Mouse (Mus musculus) forebrain, postnatal 0 days (tissue): Measurements from ENCODE around the gene Rarres2. TPM values are rescaled to one million over a fixed set of nuclear protein-coding genes. Genes with fewer than 3 reads are reported as not detected.
A peak's percentile ranks its signal among the peaks of the same experiment; 100 is the strongest.

Experiments used
- ATAC-seq: fragments of 200-750 bp; cut with Nextera tagmentation; 2 replicates; pipeline ENCODE4 v1.8.0; 2017; ENCODE audit warnings: mild to moderate bottlenecking, moderate library complexity
- DNase-seq: peaks from one replicate; pipeline ENCODE4 v3.0.0-alpha.2; 2015
- H3K27ac ChIP-seq: fragments of 300-500 bp; sonication (generic); 2 replicates; pipeline ENCODE4 v1.5.1; 2014; ENCODE audit warnings: low read depth, mild to moderate bottlenecking, antibody characterized with exemption, low read length, moderate library complexity, mixed read lengths
- H3K27me3 ChIP-seq: fragments of 300-500 bp; sonication (generic); 2 replicates; pipeline ENCODE4 v1.6.1; 2014; ENCODE audit warnings: mild to moderate bottlenecking, low read length, mixed read lengths; ENCODE audit not compliant: insufficient read depth
- H3K36me3 ChIP-seq: fragments of 300-500 bp; sonication (generic); 2 replicates; pipeline ENCODE4 v1.6.1; 2014; ENCODE audit warnings: mild to moderate bottlenecking, moderate library complexity; ENCODE audit not compliant: insufficient read depth
- H3K4me1 ChIP-seq: fragments of 300-500 bp; sonication (generic); 2 replicates; pipeline ENCODE4 v1.6.1; 2014; ENCODE audit warnings: antibody characterized with exemption; ENCODE audit not compliant: insufficient read depth
- H3K4me2 ChIP-seq: fragments of 300-500 bp; sonication (generic); 2 replicates; pipeline ENCODE4 v1.6.1; 2014; ENCODE audit warnings: low read depth, mild to moderate bottlenecking, moderate library complexity
- H3K4me3 ChIP-seq: fragments of 300-500 bp; sonication (generic); 2 replicates; pipeline ENCODE4 v1.5.1; 2014; ENCODE audit warnings: low read depth, low read length, mixed read lengths
- H3K9ac ChIP-seq: fragments of 300-500 bp; sonication (generic); 2 replicates; pipeline ENCODE4 v1.6.1; 2014; ENCODE audit warnings: mild to moderate bottlenecking
- H3K9me3 ChIP-seq: fragments of 300-500 bp; sonication (generic); 2 replicates; pipeline ENCODE4 v1.6.1; 2016; ENCODE audit warnings: low read length
- CTCF ChIP-seq: sonication (generic); IDR thresholded peaks from 2 replicates; pipeline ENCODE4 v1.5.1; 2016; ENCODE audit warnings: antibody characterized with exemption, control low read depth, low read depth
- WGBS: fragments of 180-500 bp; shearing (Covaris S2); extraction: QIAGEN DNeasy Blood & Tissue Kit; methylation state at CpG from one replicate; pipeline ENCODE4 v1.1.7; 2014; 5-methylcytosine and 5-hydroxymethylcytosine counted together
- polyA plus RNA-seq: library from polyadenylated mRNA; unstranded; fragments of >200 nt; fragmentation: Nextera tagmentation; extraction: Ambion mirVana; gene quantifications from 2 replicates; pipeline ENCODE4 v1.2.1, GENCODE M21; 2015
- total RNA-seq: library from RNA; depleted of rRNA; stranded (reverse); fragments of >200 nt; gene quantifications from 2 replicates; pipeline ENCODE4 v1.2.3, GENCODE M21; 2014

Rarres2 gene
- total and polyA plus RNA-seq, 2 experiments from 2014 or later: 9.1 to 13.1 TPM

DNA sequence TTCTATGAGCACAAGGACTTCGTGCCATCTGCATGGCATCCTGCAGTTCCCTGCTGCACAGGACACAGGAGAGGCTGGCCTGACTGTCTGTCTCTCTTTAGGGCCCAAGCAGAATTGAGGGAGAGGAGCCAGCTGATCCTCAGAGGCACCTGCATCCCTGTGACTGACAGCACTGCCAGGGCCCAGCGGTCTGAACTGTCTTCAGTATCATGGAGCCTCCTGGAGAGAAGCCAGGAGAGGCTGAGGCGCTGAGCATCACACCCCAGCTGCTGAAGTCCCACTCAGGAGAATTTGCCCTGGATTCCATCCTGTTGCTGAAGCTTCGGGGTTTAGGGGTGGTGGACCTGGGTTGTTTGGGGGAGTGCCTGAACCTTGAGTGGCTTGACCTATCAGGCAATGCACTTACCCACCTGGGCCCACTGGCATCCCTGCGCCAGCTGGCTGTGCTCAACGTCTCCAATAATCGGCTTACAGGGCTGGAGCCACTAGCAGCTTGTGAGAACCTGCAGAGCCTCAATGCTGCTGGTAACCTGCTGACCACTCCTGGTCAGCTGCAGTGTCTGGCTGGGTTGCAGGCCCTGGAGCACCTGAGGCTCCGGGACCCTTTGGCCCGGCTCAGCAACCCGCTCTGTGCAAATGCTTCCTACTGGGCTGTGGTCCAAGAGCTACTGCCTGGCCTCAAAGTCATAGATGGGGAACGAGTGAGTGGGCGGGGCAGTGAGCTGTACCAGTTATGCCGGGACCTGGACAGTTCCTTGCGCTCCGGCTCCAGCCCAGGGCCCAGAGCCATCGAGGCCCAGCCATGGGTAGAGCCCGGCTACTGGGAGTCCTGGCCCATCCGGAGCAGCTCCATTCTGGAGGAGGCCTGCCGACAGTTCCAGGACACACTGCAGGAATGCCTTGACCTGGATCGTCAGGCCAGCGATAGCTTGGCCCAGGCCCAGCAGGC, 4.3 kb downstream of the Rarres2 start:
- TF ChIP-seq CTCF: no peak
- H3K27me3 ChIP-seq: no peaks in the 10 kb centered on the region
- H3K9ac ChIP-seq: no peak overlapping the region
- peaks cover 15% of the 10 kb centered on the region; the same call in 1 of the 2 replicates for H3K36me3 ChIP-seq
- no peaks in the 10 kb centered on the region for H3K4me1 ChIP-seq
- no peaks in the 10 kb centered on the region for H3K9me3 ChIP-seq
- WGBS: 72% methylated on average over 21 of the region's 21 CpGs
- ATAC-seq: peak; percentile 18; the same call in 1 of the 2 replicates
- H3K27ac ChIP-seq: no peak overlapping the region
- H3K4me2 ChIP-seq: no peak overlapping the region
- H3K4me3 ChIP-seq: no peak overlapping the region
- no peak for DNase-seq

DNA sequence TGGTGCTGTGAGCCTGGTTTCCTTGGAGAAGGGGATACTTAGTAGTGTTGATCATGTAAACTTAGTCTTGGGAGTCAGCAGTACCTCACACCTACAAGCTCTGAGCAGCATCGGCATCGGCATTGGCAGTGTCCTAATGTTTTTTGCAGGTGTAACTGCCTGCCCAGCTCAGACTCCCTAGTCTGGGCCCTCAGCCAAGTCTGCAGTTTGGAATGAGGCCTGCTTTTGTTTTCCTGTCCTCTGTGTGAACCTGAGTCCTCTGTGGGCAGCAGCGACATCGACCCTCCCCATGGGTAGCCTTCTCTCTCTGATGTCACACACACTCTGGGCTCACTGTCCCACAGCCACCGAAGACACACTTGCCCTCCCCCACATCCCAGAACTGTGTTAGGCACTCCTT, 6.3 kb downstream of the Rarres2 start:
- H3K27me3 ChIP-seq: no peaks in the 10 kb centered on the region
- H3K27ac ChIP-seq: no peak overlapping the region
- ATAC-seq (no peak), DNase-seq (no peak)
- H3K4me1 ChIP-seq: no peaks in the 10 kb centered on the region
- TF ChIP-seq CTCF: no peak
- peaks cover 19% of the 10 kb centered on the region; the same call in 1 of the 2 replicates for H3K36me3 ChIP-seq
- H3K4me2 ChIP-seq: no peak overlapping the region
- H3K9ac ChIP-seq: no peak overlapping the region
- H3K4me3 ChIP-seq: no peak overlapping the region
- WGBS: 19% methylated on average over 5 of the region's 5 CpGs
- no peaks in the 10 kb centered on the region for H3K9me3 ChIP-seq

- WGBS: 92% methylated on average over 4 of the region's 4 CpGs
- Histone ChIP-seq H3K9me3 (no peaks in the 10 kb centered on the region), H3K36me3 (peaks cover 19% of the 10 kb centered on the region; the same call in 1 of the 2 replicates), H3K27ac (no peak overlapping the region), H3K9ac (no peak overlapping the region), H3K27me3 (no peaks in the 10 kb centered on the region), H3K4me1 (no peaks in the 10 kb centered on the region), H3K4me3 (no peak overlapping the region), H3K4me2 (no peak overlapping the region)
- DNase-seq (no peak), ATAC-seq (no peak)
- no peak for TF ChIP-seq CTCF
Measured at GRCm38 (mm10) chr6:48565693-48566310, 6.8 kb downstream of the Rarres2 start.

- peak overlapping the region; percentile 67; the same call in 1 of the 2 replicates for H3K4me2 ChIP-seq
- 0 out of 2 replicates have a peak, but pooled peaks cover 3% of the 10 kb centered on the region for H3K36me3 ChIP-seq
- WGBS: 96% methylated on average over 3 of the region's 3 CpGs
- ATAC-seq (no peak), DNase-seq (no peak)
- H3K4me1 ChIP-seq: peaks cover 14% of the 10 kb centered on the region
- H3K4me3 ChIP-seq: no peak overlapping the region
- no peaks in the 10 kb centered on the region for H3K27me3 ChIP-seq
- H3K27ac ChIP-seq: no peak overlapping the region
- no peak overlapping the region for H3K9ac ChIP-seq
- TF ChIP-seq CTCF: no peak
- H3K9me3 ChIP-seq: no peaks in the 10 kb centered on the region
Measured at GRCm38 (mm10) chr6:48555956-48556355, 16.6 kb downstream of the Rarres2 start.

GRCm38 (mm10) chr6:48555104-48555890, 17.3 kb downstream of the Rarres2 start:
- H3K4me2 ChIP-seq: peak overlapping the region; percentile 67
- H3K36me3 ChIP-seq: 0 out of 2 replicates have a peak, but pooled peaks cover under 1% of the 10 kb centered on the region
- H3K9ac ChIP-seq: peak overlapping the region; percentile 77
- peak; percentile 87 for ATAC-seq
- WGBS: 23% methylated on average over 14 of the region's 14 CpGs
- peak overlapping the region; percentile 47 for H3K4me3 ChIP-seq
- H3K27ac ChIP-seq: peak overlapping the region; percentile 98
- TF ChIP-seq CTCF: no peak
- peaks cover 14% of the 10 kb centered on the region for H3K4me1 ChIP-seq
- no peaks in the 10 kb centered on the region for H3K9me3 ChIP-seq
- DNase-seq: peak; percentile 90
- no peaks in the 10 kb centered on the region for H3K27me3 ChIP-seq

- WGBS: under 1% methylated on average over 39 of the region's 39 CpGs
- H3K27me3 ChIP-seq: no peaks in the 10 kb centered on the region
- DNase-seq: peak; percentile 99
- H3K4me2 ChIP-seq: peak within 1 kb of the TSS; percentile 67
- no peaks in the 10 kb centered on the region for H3K9me3 ChIP-seq
- H3K4me3 ChIP-seq: peak within 1 kb of the TSS; percentile 47
- peak within 1 kb of the TSS; percentile 98 for H3K27ac ChIP-seq
- peak within 1 kb of the TSS; percentile 77 for H3K9ac ChIP-seq
- peak; percentile 94 for ATAC-seq
- TF ChIP-seq CTCF: peak; percentile 5; the same call in 1 of the 2 replicates
- peaks cover 14% of the 10 kb centered on the region for H3K4me1 ChIP-seq
- H3K36me3 ChIP-seq: no peaks in the 10 kb centered on the region
Measured at GRCm38 (mm10) chr6:48554280-48555103, 18.1 kb downstream of the Rarres2 start, which contains the start of gene Lrrc61. Gene Lrrc61, plus strand, starts transcription at chr6:48554796.
